Mouse (Mus musculus): ENCODE data around the gene Rgs6. TPM values are rescaled to one million over a fixed set of nuclear protein-coding genes. Genes with fewer than 3 reads are reported as not detected.

The Rgs6 gene
- polyA plus RNA-seq, 1 experiment from 2014 or later, result 0.20 TPM

GRCm38 (mm10) chr12:83204361-83204760 is 616.3 kb downstream of the Rgs6 start:
- Histone ChIP-seq H3K27me3 (ENCODE audit: control insufficient read depth, insufficient read depth, low read depth, low read length) (no peaks in the 10 kb centered on the region), H3K4me1 (ENCODE audit: control insufficient read depth, low read depth, low read length) (no peaks in the 10 kb centered on the region; the same call in 1 of the 2 replicates), H3K4me2 (ENCODE audit: low read depth, low read length) (no peak overlapping the region), H3K27ac (ENCODE audit: low read length) (no peak overlapping the region), H3K9me3 (replicated peaks; ENCODE audit: control insufficient read depth, low read length) (no peaks in the 10 kb centered on the region), H3K36me3 (ENCODE audit: control insufficient read depth, insufficient read depth) (no peaks in the 10 kb centered on the region), H3K9ac (ENCODE audit: low read depth, low read length) (no peak overlapping the region), H3K4me3 (ENCODE audit: low read depth, low read length) (no peak overlapping the region)
- peak; percentile 81 for ATAC-seq (ENCODE audit: low read depth)
- WGBS (ENCODE audit: insufficient replicate concordance), result 54% methylated on average over 5 of the region's 5 CpGs

DNA sequence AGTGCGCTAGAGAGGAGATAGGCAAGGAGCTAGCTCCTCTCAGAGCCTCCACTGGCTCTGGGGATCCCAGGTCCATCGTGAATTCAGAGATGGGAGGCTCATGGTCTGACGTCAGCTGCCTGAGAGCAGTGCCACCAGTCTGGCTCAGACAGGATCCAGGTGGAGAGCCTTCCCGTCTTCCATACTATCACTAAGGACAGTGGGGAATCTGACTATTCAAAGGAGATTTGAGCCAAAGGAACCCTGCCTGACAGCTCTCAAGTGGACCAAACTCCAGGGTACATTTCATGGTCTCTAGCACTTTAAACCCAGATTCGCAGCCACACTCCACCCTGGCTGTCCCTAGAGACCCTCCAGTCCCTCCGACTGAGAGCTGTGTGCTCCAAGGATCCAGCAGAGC is 618.8 kb downstream of the Rgs6 start:
- Histone ChIP-seq H3K27me3 (ENCODE audit: control insufficient read depth, insufficient read depth, low read depth, low read length) (no peaks in the 10 kb centered on the region), H3K9ac (ENCODE audit: low read depth, low read length) (no peak overlapping the region), H3K9me3 (replicated peaks; ENCODE audit: control insufficient read depth, low read length) (no peaks in the 10 kb centered on the region), H3K4me2 (ENCODE audit: low read depth, low read length) (no peak overlapping the region), H3K4me1 (ENCODE audit: control insufficient read depth, low read depth, low read length) (no peaks in the 10 kb centered on the region; the same call in 1 of the 2 replicates), H3K36me3 (ENCODE audit: control insufficient read depth, insufficient read depth) (no peaks in the 10 kb centered on the region), H3K4me3 (ENCODE audit: low read depth, low read length) (no peak overlapping the region), H3K27ac (ENCODE audit: low read length) (no peak overlapping the region)
- ATAC-seq (ENCODE audit: low read depth), result no peak
- 52% methylated on average over 6 of the region's 6 CpGs for WGBS (ENCODE audit: insufficient replicate concordance)

GRCm38 (mm10) chr12:83207481-83207880 is 619.4 kb downstream of the Rgs6 start:
- Histone ChIP-seq H3K9me3 (replicated peaks; ENCODE audit: control insufficient read depth, low read length) (no peaks in the 10 kb centered on the region), H3K27me3 (ENCODE audit: control insufficient read depth, insufficient read depth, low read depth, low read length) (no peaks in the 10 kb centered on the region), H3K27ac (ENCODE audit: low read length) (no peak overlapping the region), H3K9ac (ENCODE audit: low read depth, low read length) (no peak overlapping the region), H3K36me3 (ENCODE audit: control insufficient read depth, insufficient read depth) (no peaks in the 10 kb centered on the region), H3K4me3 (ENCODE audit: low read depth, low read length) (no peak overlapping the region), H3K4me1 (ENCODE audit: control insufficient read depth, low read depth, low read length) (no peaks in the 10 kb centered on the region; the same call in 1 of the 2 replicates), H3K4me2 (ENCODE audit: low read depth, low read length) (no peak overlapping the region)
- WGBS (ENCODE audit: insufficient replicate concordance), result 48% methylated on average over 5 of the region's 5 CpGs
- ATAC-seq (ENCODE audit: low read depth), result no peak

DNA sequence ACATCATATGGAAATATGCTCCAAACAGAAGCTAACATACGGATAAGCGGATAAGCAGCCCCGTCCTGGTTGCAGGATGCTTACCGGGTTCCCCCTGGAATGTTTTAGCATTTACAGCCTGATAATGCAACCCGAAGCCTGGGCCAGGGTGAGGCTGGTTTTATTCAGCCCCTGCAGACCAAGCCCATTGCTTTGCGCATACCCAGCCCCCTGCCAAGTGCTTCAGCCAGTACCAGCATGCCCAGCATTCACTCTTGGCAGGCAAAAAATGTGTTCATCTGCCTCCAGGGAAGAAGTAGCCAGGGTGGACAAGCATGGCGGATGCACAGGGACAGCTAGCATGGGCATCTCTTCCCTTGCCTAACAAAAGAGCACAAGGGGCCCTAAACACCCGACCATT is 619.9 kb downstream of the Rgs6 start:
- H3K4me2 ChIP-seq (ENCODE audit: low read depth, low read length), result no peak overlapping the region
- no peaks in the 10 kb centered on the region for H3K9me3 ChIP-seq (replicated peaks; ENCODE audit: control insufficient read depth, low read length)
- no peaks in the 10 kb centered on the region for H3K27me3 ChIP-seq (ENCODE audit: control insufficient read depth, insufficient read depth, low read depth, low read length)
- H3K4me3 ChIP-seq (ENCODE audit: low read depth, low read length), result no peak overlapping the region
- H3K27ac ChIP-seq (ENCODE audit: low read length), result no peak overlapping the region
- no peak for ATAC-seq (ENCODE audit: low read depth)
- WGBS (ENCODE audit: insufficient replicate concordance), result 52% methylated on average over 8 of the region's 8 CpGs
- H3K36me3 ChIP-seq (ENCODE audit: control insufficient read depth, insufficient read depth), result no peaks in the 10 kb centered on the region
- no peaks in the 10 kb centered on the region; the same call in 1 of the 2 replicates for H3K4me1 ChIP-seq (ENCODE audit: control insufficient read depth, low read depth, low read length)
- H3K9ac ChIP-seq (ENCODE audit: low read depth, low read length), result no peak overlapping the region

DNA sequence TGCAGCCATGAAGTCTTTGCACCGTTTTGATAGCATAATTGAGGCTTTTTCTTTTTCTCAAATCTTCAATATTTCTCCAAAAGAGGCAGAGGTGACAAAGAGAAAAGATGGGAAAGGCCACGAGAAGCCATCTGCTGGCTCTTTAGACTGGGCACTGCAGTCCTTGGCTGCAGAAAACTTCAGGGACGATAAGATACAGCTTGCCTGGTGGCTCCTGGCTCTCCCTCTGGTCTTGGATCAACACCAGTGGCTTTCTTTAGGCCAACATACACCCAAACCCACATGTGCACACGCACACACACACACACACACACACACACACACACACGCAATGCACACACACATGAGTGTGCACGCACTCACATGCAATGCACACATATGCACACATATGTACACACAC is 620.7 kb downstream of the Rgs6 start:
- Histone ChIP-seq H3K27me3 (ENCODE audit: control insufficient read depth, insufficient read depth, low read depth, low read length) (no peaks in the 10 kb centered on the region), H3K9me3 (replicated peaks; ENCODE audit: control insufficient read depth, low read length) (no peaks in the 10 kb centered on the region)
- WGBS (ENCODE audit: insufficient replicate concordance), result 60% methylated on average over 6 of the region's 6 CpGs

DNA sequence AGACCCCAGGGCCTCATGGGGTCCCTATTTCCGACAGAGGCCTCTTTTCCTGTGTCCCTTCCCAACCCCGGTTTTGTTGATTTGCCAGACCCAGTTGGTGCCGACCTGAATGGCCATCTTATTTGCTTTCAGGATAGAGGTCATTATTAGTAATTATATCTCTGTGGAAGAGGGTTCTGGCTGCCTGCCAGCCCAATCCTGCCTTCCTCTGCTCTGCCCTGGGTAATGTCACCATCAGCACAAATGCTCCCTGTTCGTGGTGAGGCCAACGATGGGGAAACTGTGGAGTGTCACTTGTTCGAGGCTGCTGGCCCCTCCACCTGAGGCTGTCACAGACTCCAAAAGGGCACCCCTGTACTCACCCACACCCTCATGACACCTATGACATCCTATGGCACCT is 621.4 kb downstream of the Rgs6 start:
- Histone ChIP-seq H3K9me3 (replicated peaks; ENCODE audit: control insufficient read depth, low read length) (no peaks in the 10 kb centered on the region), H3K4me2 (ENCODE audit: low read depth, low read length) (no peak overlapping the region), H3K36me3 (ENCODE audit: control insufficient read depth, insufficient read depth) (no peaks in the 10 kb centered on the region), H3K9ac (ENCODE audit: low read depth, low read length) (no peak overlapping the region), H3K27me3 (ENCODE audit: control insufficient read depth, insufficient read depth, low read depth, low read length) (no peaks in the 10 kb centered on the region), H3K4me3 (ENCODE audit: low read depth, low read length) (no peak overlapping the region), H3K27ac (ENCODE audit: low read length) (no peak overlapping the region), H3K4me1 (ENCODE audit: control insufficient read depth, low read depth, low read length) (no peaks in the 10 kb centered on the region; the same call in 1 of the 2 replicates)
- 0 out of 2 replicates have a peak, but pooled peaks have one; percentile 21 for ATAC-seq (ENCODE audit: low read depth)
- WGBS (ENCODE audit: insufficient replicate concordance), result 36% methylated on average over 6 of the region's 6 CpGs

More for the DNA sequence above, 620.7 kb downstream of the Rgs6 start:
- no peak for ATAC-seq (ENCODE audit: low read depth)
- no peaks in the 10 kb centered on the region; the same call in 1 of the 2 replicates for H3K4me1 ChIP-seq (ENCODE audit: control insufficient read depth, low read depth, low read length)
- no peak overlapping the region for H3K4me2 ChIP-seq (ENCODE audit: low read depth, low read length)
- H3K27ac ChIP-seq (ENCODE audit: low read length), result no peak overlapping the region
- no peak overlapping the region for H3K9ac ChIP-seq (ENCODE audit: low read depth, low read length)
- no peak overlapping the region for H3K4me3 ChIP-seq (ENCODE audit: low read depth, low read length)
- no peaks in the 10 kb centered on the region for H3K36me3 ChIP-seq (ENCODE audit: control insufficient read depth, insufficient read depth)

DNA sequence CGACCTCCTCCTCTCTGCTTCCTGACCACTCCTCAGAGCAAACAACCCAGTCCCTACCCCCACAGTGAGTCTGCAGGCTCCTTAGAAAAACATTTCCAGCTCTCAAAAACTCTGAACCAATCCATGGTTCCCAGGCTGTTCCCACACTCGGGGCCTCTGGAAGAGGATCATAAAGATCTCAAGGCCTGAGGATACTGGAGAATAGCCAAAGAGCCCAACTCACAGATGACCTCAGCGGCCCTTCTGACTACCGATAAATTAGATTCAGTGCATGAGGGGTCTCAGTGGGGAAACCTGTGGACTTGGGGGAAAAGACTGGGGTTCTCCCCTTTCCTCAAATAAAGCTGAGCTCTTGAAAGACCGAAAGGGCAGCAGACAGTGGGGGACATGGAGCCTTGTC is 622.2 kb downstream of the Rgs6 start:
- Histone ChIP-seq H3K36me3 (ENCODE audit: control insufficient read depth, insufficient read depth) (no peaks in the 10 kb centered on the region), H3K27ac (ENCODE audit: low read length) (no peak overlapping the region), H3K4me2 (ENCODE audit: low read depth, low read length) (no peak overlapping the region), H3K9me3 (replicated peaks; ENCODE audit: control insufficient read depth, low read length) (no peaks in the 10 kb centered on the region), H3K9ac (ENCODE audit: low read depth, low read length) (no peak overlapping the region), H3K4me3 (ENCODE audit: low read depth, low read length) (no peak overlapping the region), H3K4me1 (ENCODE audit: control insufficient read depth, low read depth, low read length) (no peaks in the 10 kb centered on the region; the same call in 1 of the 2 replicates), H3K27me3 (ENCODE audit: control insufficient read depth, insufficient read depth, low read depth, low read length) (no peaks in the 10 kb centered on the region)
- WGBS (ENCODE audit: insufficient replicate concordance), result 61% methylated on average over 5 of the region's 5 CpGs
- no peak for ATAC-seq (ENCODE audit: low read depth)

DNA sequence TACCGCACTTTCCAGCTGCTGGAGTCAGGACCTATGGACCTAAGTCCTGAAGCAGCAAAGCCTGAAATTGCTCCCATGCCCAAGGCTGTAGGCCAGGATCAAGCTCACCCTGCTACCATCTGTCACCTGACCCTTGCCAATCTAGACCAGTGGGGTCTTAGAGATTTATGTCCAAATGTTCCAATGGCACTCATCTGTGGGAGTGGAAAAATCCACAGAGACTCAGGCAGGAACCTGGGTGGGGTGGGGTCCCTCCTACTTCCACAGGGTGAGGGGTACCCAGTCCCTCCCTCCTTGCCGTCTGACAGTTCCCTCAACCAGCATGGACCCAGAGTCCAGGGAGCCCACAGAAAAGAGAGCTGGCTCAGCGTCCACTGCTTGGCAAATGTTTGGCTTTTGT is 622.6 kb downstream of the Rgs6 start:
- Histone ChIP-seq H3K36me3 (ENCODE audit: control insufficient read depth, insufficient read depth) (no peaks in the 10 kb centered on the region), H3K4me1 (ENCODE audit: control insufficient read depth, low read depth, low read length) (no peaks in the 10 kb centered on the region; the same call in 1 of the 2 replicates), H3K27ac (ENCODE audit: low read length) (no peak overlapping the region), H3K9ac (ENCODE audit: low read depth, low read length) (no peak overlapping the region), H3K9me3 (replicated peaks; ENCODE audit: control insufficient read depth, low read length) (no peaks in the 10 kb centered on the region), H3K4me2 (ENCODE audit: low read depth, low read length) (no peak overlapping the region), H3K4me3 (ENCODE audit: low read depth, low read length) (no peak overlapping the region), H3K27me3 (ENCODE audit: control insufficient read depth, insufficient read depth, low read depth, low read length) (no peaks in the 10 kb centered on the region)
- 55% methylated on average over 3 of the region's 3 CpGs for WGBS (ENCODE audit: insufficient replicate concordance)
- no peak for ATAC-seq (ENCODE audit: low read depth)

- Histone ChIP-seq H3K9ac (ENCODE audit: low read depth, low read length) (no peak overlapping the region), H3K4me1 (ENCODE audit: control insufficient read depth, low read depth, low read length) (no peaks in the 10 kb centered on the region; the same call in 1 of the 2 replicates), H3K36me3 (ENCODE audit: control insufficient read depth, insufficient read depth) (no peaks in the 10 kb centered on the region), H3K4me2 (ENCODE audit: low read depth, low read length) (no peak overlapping the region), H3K9me3 (replicated peaks; ENCODE audit: control insufficient read depth, low read length) (no peaks in the 10 kb centered on the region), H3K27ac (ENCODE audit: low read length) (no peak overlapping the region), H3K4me3 (ENCODE audit: low read depth, low read length) (no peak overlapping the region), H3K27me3 (ENCODE audit: control insufficient read depth, insufficient read depth, low read depth, low read length) (no peaks in the 10 kb centered on the region)
- no peak for ATAC-seq (ENCODE audit: low read depth)
- WGBS (ENCODE audit: insufficient replicate concordance), result 64% methylated on average over 7 of the region's 7 CpGs
Measured at GRCm38 (mm10) chr12:83211146-83211822, 623.2 kb downstream of the Rgs6 start.
